Mouse (Mus musculus): ENCODE data around the gene Bloc1s5.

Gene Bloc1s5

DNA sequence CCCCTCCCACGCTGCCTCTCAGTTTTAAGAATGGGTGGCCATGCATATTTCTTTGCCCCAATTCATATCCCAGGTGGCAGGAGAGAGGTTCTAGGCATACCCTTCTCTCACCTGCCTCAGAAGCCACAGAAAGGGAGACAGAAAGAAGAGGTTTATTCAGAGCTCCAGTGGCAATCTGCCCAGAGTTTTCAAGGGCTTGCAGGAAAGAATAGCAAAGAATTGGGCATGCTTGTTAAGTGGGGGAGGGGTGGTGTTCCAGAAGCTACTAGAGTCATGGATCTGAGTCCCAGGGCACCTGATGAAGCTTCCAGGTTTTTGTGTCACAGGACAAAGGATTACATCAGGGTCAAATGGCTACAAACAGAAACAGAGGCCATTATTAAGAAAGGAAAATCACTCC is 61.6 kb downstream of the Bloc1s5 start:
- DNase-seq (ENCODE audit: low spot score) = no peak

DNA sequence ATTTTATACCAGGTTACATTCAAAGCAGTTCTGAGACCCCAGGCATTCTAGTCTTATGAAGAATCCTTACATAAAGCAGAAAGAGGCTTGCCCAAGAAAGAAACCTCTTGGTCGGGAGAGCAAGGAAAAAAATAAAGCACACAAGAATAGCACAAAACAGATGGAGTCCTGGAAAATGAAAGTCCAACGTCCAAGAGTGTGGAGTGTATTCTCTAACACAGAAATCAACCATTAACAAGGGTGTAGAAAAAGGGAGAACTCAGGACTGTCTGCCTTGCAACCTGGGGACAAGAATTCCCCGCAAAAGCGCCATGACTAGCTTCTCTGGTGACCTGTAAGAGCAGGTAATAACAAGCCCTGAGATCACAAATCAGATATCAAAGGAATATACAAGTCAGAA is 69.7 kb downstream of the Bloc1s5 start:
- no peak for DNase-seq (ENCODE audit: low spot score)

DNA sequence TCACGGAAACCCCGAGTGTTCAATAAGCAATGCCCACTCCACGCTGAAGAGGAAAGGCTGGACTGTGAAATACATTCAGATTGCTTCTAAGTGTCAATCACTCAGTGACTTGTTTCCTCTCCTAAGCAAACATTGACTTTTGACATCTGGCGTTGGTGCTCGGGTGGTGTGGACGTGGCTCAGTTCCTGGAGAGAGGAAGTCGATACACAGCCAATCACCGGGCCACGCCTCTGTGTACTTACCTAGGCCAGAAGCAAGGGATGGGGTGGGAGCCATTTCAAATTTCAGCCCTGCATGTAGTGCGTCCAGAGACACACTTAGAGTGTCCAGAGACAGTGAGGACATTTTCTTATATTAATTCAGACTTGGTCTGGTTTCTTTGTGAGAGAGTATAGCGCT is 80.3 kb downstream of the Bloc1s5 start:
- DNase-seq (ENCODE audit: low spot score) = no peak

DNA sequence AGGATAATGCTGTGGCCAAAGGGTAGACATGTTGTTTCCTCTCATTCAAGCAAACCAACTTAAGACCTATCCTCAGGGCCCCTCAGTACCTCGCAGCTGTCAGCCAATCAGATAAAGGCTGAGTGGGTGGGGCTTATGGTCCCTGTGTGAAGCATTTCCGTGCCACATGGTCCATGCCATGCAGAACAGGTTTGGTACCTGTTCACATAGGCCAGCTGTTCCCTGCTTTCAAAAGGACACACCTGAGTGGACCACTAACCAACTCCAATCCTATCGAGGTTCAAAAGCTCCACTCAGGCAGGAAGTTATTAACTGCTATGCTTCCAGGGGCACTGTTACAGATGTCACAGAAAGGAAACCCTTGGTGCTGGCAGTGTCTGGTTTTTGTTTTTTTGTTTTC is 80.7 kb downstream of the Bloc1s5 start:
- no peak for DNase-seq (ENCODE audit: low spot score)

DNA sequence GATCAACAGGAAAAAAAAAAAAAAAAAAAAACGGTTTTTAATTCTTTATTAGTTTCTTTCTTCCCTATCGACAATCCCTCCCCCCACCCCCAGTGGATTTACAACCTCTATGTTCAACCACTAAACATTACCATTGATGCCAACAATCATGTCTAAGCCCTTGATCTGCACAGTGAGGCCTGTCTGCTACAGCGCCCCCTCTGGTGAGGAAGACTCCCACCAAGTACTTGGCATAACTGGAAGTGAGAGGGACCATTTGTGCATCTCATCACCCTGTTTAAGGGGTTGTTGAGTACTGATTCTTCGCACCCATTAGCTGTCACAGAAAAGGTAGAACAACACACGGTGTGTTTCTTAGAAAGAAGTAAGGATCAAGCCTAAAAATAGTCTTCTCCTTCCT is 86.2 kb downstream of the Bloc1s5 start:
- no peak for DNase-seq (ENCODE audit: low spot score)

DNA sequence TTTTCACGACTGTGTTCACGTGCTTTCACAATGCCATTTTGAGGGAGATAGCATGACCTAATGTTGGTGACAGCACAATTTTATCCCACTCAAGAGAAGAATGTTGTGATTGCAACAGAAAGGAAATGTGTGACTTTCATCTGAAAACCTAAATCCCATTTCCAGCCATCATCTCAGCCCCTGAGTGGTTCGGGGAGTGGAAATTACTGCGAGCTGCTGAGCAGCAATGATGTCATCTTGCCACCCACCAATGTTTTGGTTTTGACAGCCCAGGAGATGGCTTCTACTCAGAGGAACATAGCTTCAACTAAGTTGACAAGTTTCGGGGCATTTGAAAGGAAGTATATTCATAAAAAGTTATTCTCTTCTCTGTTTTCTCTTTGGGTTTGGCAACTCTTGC is 87.2 kb downstream of the Bloc1s5 start:
- no peak for DNase-seq (ENCODE audit: low spot score)

DNA sequence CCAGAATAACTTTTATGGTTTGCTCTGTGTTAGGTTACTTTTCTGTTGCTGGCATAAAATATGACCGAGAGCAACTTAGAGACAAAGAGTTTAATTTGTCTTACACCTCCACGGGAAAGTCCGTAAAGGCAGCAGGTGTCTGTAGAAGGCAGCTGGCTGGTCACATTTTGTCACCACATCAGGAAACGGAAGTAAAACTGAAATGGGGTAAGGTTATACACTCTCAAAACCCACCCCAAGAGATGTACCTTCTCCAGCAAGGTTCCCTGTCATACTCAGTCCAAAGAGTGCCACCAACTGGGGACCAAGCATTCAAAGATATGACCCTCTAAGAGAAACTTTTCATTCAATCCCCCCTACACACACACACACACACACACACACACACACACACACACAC is 88.2 kb downstream of the Bloc1s5 start:
- DNase-seq (ENCODE audit: low spot score) = no peak

DNA sequence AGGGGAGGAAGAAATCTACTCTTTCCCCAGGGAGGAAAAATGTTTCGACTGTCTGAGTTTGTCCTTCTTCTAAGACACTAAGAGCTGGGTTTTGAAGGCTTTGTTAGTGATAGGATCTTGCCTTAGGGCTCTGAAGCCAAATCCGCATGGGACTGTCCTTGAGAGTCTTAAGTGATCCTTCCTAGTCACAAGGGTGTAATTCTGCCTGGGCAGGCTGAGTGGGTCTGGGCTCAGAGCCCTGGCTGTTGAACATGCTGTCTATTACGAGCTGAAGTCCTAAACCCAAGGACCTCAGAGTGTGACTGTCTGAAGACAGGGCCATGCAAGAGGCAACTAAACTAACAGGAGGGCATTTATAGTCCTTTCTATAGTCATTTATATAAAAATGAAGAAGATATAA is 89.4 kb downstream of the Bloc1s5 start:
- DNase-seq (ENCODE audit: low spot score) = no peak

DNA sequence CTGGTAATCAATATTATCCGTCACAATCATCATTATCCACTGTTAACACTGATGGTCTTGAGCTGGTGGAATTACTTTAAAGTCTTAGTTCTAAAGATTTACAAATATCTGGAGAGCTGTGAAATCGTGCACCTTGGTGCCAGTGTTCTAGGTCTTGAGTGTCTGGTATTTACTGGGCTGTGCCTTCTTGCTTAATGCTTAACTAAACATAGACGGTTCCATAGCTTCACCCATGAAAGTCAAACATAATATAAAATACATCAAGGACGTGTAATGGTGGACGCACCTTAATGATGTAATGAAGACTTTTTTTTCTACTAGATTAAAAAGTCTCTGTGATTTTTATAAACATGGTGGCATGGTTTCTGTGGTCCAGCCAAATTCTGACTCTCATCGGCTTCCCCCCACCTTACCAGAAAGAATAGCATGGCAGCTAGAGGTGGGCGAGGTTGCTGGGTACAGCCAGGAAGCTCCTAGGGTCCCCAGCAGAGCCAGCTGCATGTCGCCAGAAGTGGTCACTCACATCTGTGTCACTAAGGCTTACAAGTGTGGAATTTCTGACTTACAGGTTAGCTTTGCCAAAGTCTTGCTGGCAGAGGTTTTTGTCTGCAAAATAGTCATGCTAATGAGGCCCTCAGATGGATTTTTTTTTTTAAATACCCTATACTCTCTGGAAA is 90.0 kb downstream of the Bloc1s5 start:
- no peak for DNase-seq (ENCODE audit: low spot score)

DNA sequence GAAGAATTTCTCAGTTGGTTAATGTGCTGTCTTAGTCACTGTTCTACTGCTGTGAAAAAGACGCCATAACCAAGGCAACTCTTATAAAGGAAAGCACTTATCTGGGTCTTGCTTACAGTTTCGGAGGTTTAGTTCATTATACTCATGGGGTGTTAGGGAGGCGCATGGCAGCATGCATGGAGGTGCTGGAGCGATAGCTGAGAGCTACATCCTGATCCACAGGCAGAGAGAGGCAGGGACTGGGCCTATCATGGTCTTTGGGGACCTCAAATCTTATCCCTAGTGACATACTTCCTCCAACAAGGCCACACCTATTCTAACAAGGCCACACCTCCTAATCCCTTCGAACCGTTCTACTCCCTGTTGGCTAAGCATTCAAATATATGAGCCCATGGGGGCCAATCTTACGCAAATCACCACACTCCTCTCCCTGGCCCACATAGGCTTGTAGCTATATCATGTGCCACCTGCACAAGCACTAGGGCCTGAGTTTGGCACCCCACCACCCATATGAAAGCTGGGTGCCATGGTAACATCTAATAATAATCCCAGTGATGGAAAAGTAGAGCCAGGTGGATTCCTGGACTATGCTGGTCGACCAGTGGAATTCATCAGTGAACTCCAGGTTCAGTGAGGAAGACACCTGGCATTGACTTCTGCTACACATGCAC is 91.3 kb downstream of the Bloc1s5 start:
- DNase-seq (ENCODE audit: low spot score) = no peak

Measured in retina, embryonic 14.5 days (tissue).